Mouse (Mus musculus) cerebellum, postnatal 14 days (tissue): Measurements from ENCODE around the gene Dgki.
A peak's percentile ranks its signal among the peaks of the same experiment; 100 is the strongest.

Experiments
- DNase-seq, 2 experiments: peaks; one replicate each; pipeline ENCODE4 v3.0.0; 2021; ENCODE audit warnings: mixed read lengths in 2 of 2

Dgki gene

GRCm38 (mm10) chr6:37292068-37292467 lies 7.9 kb downstream of the Dgki start:
- no peak for DNase-seq

- DNase-seq: no peak
Measured at GRCm38 (mm10) chr6:37291171-37291570, 8.8 kb downstream of the Dgki start.

GRCm38 (mm10) chr6:37290691-37291090 lies 9.3 kb downstream of the Dgki start:
- no peak for DNase-seq

GRCm38 (mm10) chr6:37286134-37286533 lies 13.8 kb downstream of the Dgki start:
- no peak for DNase-seq

GRCm38 (mm10) chr6:37284879-37285278 lies 15.1 kb downstream of the Dgki start:
- DNase-seq: no peak

- no peak for DNase-seq
Measured at GRCm38 (mm10) chr6:37283336-37283735, 16.6 kb downstream of the Dgki start.

GRCm38 (mm10) chr6:37282659-37283058 lies 17.3 kb downstream of the Dgki start:
- DNase-seq: no peak

- DNase-seq: peak; percentile 50 to 51
Measured at GRCm38 (mm10) chr6:37276834-37277715, 22.9 kb downstream of the Dgki start.

- DNase-seq: no peak
Measured at GRCm38 (mm10) chr6:37276181-37276580, 23.8 kb downstream of the Dgki start.

GRCm38 (mm10) chr6:37270905-37271591 lies 28.9 kb downstream of the Dgki start:
- DNase-seq: no peak

GRCm38 (mm10) chr6:37268589-37268988 lies 31.4 kb downstream of the Dgki start:
- DNase-seq: no peak

- no peak for DNase-seq
Measured at GRCm38 (mm10) chr6:37267952-37268351, 32.0 kb downstream of the Dgki start.

GRCm38 (mm10) chr6:37262486-37262885 lies 37.5 kb downstream of the Dgki start:
- DNase-seq: no peak

GRCm38 (mm10) chr6:37261236-37261852 lies 38.6 kb downstream of the Dgki start:
- DNase-seq: no peak

GRCm38 (mm10) chr6:37258662-37259061 lies 41.3 kb downstream of the Dgki start:
- no peak for DNase-seq

GRCm38 (mm10) chr6:37254144-37254543 lies 45.8 kb downstream of the Dgki start:
- peak in 1 of 2 experiments; percentile 11 for DNase-seq

GRCm38 (mm10) chr6:37252536-37252935 lies 47.4 kb downstream of the Dgki start:
- no peak for DNase-seq

GRCm38 (mm10) chr6:37250671-37251070 lies 49.3 kb downstream of the Dgki start:
- no peak for DNase-seq

- no peak for DNase-seq
Measured at GRCm38 (mm10) chr6:37245757-37246156, 54.2 kb downstream of the Dgki start.

GRCm38 (mm10) chr6:37244074-37244473 lies 55.9 kb downstream of the Dgki start:
- DNase-seq: no peak

- DNase-seq: no peak
Measured at GRCm38 (mm10) chr6:37242769-37243121, 57.2 kb downstream of the Dgki start.

- DNase-seq: no peak
Measured at GRCm38 (mm10) chr6:37242100-37242768, 57.8 kb downstream of the Dgki start.

GRCm38 (mm10) chr6:37241434-37241833 lies 58.5 kb downstream of the Dgki start:
- DNase-seq: no peak
